Comparison of ENCODE assay signal across 10 mouse cellular contexts in genomic region chr5:107793927-107794326, GRCm38 (mm10). TPM values are rescaled to one million over a fixed set of nuclear protein-coding genes. Genes with fewer than 3 reads are reported as not detected.
A peak's percentile ranks its signal among the peaks of the same experiment; 100 is the strongest.
DNase-seq lines count a peak whose midpoint lies in the region; ATAC-seq and TF ChIP-seq lines count a peak whose summit lies in the region.
"Had no signal": no experiment of that assay in that cellular context is flagged by ENCODE, and none has a peak within 500 bp of the region (broad histone marks: within the 10 kb centered on the region; RNA-seq: fewer than 3 reads in every experiment).

No protein-coding gene starts in this region.

- peaks cover 17% of the 10 kb centered on the region; the same call in 1 of the 2 replicates for H3K36me3 ChIP-seq in forebrain, postnatal 0 days (ENCODE audit: insufficient read depth)
- H3K36me3 ChIP-seq in forebrain, embryonic 12.5 days (replicated peaks) = peaks cover 15% of the 10 kb centered on the region
- peaks cover 22% of the 10 kb centered on the region for H3K36me3 ChIP-seq in lung, embryonic 14.5 days (ENCODE audit: insufficient read depth)

- H3K4me1 ChIP-seq in forebrain, postnatal 0 days (ENCODE audit: insufficient read depth) = no peaks in the 10 kb centered on the region
- H3K4me1 ChIP-seq in forebrain, embryonic 12.5 days = no peaks in the 10 kb centered on the region
- 0 out of 2 replicates have a peak, but pooled peaks cover 2% of the 10 kb centered on the region for H3K4me1 ChIP-seq in lung, embryonic 14.5 days (ENCODE audit: insufficient read depth)

- no peak overlapping the region for H3K4me3 ChIP-seq in forebrain, postnatal 0 days (ENCODE audit: low read depth, low read length)
- H3K4me3 ChIP-seq in forebrain, embryonic 12.5 days (replicated peaks) = no peak overlapping the region
- no peak overlapping the region for H3K4me3 ChIP-seq in lung, embryonic 14.5 days (ENCODE audit: low read depth, low read length)
- H3K4me3 ChIP-seq: liver, embryonic 15.5 days had no signal

- DNase-seq in forebrain, postnatal 0 days = no peak
- peak; percentile 62 for DNase-seq in lung, embryonic 14.5 days
- no peak for DNase-seq in lung, postnatal 4 days
- peak; percentile 10 for DNase-seq in brain, adult 2 months (ENCODE audit: low read depth, low spot score)
- DNase-seq in retina, embryonic 14.5 days (ENCODE audit: low spot score) = peak; percentile 52
- DNase-seq in layer of hippocampus, postnatal 14 days (ENCODE audit: low spot score in 2 of 2) = no peak

- WGBS in forebrain, postnatal 0 days = 30% methylated on average over 2 of the region's 2 CpGs
- 33% methylated on average over 2 of the region's 2 CpGs for WGBS in forebrain, embryonic 12.5 days
- 17% methylated on average over 2 of the region's 2 CpGs for WGBS in lung, embryonic 14.5 days

- H3K27ac ChIP-seq in forebrain, postnatal 0 days (ENCODE audit: low read depth, low read length) = no peak overlapping the region
- H3K27ac ChIP-seq in forebrain, embryonic 12.5 days = no peak overlapping the region
- no peak overlapping the region for H3K27ac ChIP-seq in lung, embryonic 14.5 days (ENCODE audit: low read depth)
- H3K27ac ChIP-seq: liver, embryonic 15.5 days had no signal

- H3K27me3 ChIP-seq in forebrain, postnatal 0 days (ENCODE audit: insufficient read depth, low read length) = no peaks in the 10 kb centered on the region
- H3K27me3 ChIP-seq in forebrain, embryonic 12.5 days = no peaks in the 10 kb centered on the region
- no peaks in the 10 kb centered on the region for H3K27me3 ChIP-seq in lung, embryonic 14.5 days (ENCODE audit: insufficient read depth, low read length)
- H3K27me3 ChIP-seq: liver, embryonic 15.5 days had no signal

- no peak for ATAC-seq in forebrain, postnatal 0 days
- no peak for ATAC-seq in forebrain, embryonic 12.5 days (ENCODE audit: low FRiP score)
- ATAC-seq in lung, embryonic 14.5 days (ENCODE audit: insufficient read depth) = no peak; the same call in 1 of the 2 replicates
- no peak for ATAC-seq in erythroid progenitor cell, adult 5-6 weeks (replicated peaks; ENCODE audit: low FRiP score, poor library complexity, severe bottlenecking)

- no peak overlapping the region for H3K9ac ChIP-seq in forebrain, postnatal 0 days
- H3K9ac ChIP-seq in forebrain, embryonic 12.5 days = no peak overlapping the region
- no peak overlapping the region for H3K9ac ChIP-seq in lung, embryonic 14.5 days
- H3K9ac ChIP-seq: liver, embryonic 15.5 days had no signal

- peak; percentile 27 for TF ChIP-seq CTCF in forebrain, postnatal 0 days (IDR thresholded peaks at IDR 0.05; ENCODE audit: low read depth)
- peak; percentile 55 for TF ChIP-seq CTCF in lung, embryonic 14.5 days (IDR thresholded peaks at IDR 0.05; ENCODE audit: low read depth)

- H3K9me3 ChIP-seq in forebrain, postnatal 0 days (ENCODE audit: low read length) = no peaks in the 10 kb centered on the region
- no peaks in the 10 kb centered on the region for H3K9me3 ChIP-seq in forebrain, embryonic 12.5 days
- H3K9me3 ChIP-seq in lung, embryonic 14.5 days (ENCODE audit: low read depth, low read length) = no peaks in the 10 kb centered on the region
- H3K9me3 ChIP-seq: liver, embryonic 15.5 days had no signal

- no peak overlapping the region for H3K4me2 ChIP-seq in forebrain, postnatal 0 days (ENCODE audit: low read depth)
- no peak overlapping the region for H3K4me2 ChIP-seq in forebrain, embryonic 12.5 days
- no peak overlapping the region for H3K4me2 ChIP-seq in lung, embryonic 14.5 days
- H3K4me2 ChIP-seq: liver, embryonic 15.5 days had no signal

RNA-seq across cellular contexts. Expression of gene Ube2d2b, which starts 36.0 kb away (rescaled TPM):
- total RNA-seq in forebrain, postnatal 0 days (2014; rRNA removed) = not detected in 2 replicates
- not detected in 2 replicates for polyA plus RNA-seq in forebrain, postnatal 0 days (2015; fragmentation: Nextera tagmentation; extraction: Ambion mirVana)
- polyA plus RNA-seq in forebrain, embryonic 12.5 days (2016; fragmentation: Nextera tagmentation; extraction: Ambion mirVana) = 0.23 and 0.26 TPM in 2 replicates
- polyA plus RNA-seq in lung, embryonic 14.5 days (2014; fragmentation: Nextera tagmentation; extraction: Ambion mirVana) = 0.11 and 0.50 TPM in 2 replicates
- not detected in 2 replicates for total RNA-seq in erythroid progenitor cell, adult 5-6 weeks (2015; ENCODE audit: low replicate concordance)
- 1.0 TPM in 1 of 2 replicates, not detected in the other for total RNA-seq in erythroid progenitor cell, adult 5-6 weeks (2017; ENCODE audit: low replicate concordance)
- total RNA-seq in layer of hippocampus, postnatal 14 days (2021) = not detected
- polyA plus RNA-seq: spleen, adult 2 months had no signal

Comparison
In these comparisons a context has a peak if more than half of its experiments do, and no peak if none do; other contexts are left out.
1. DNase-seq: peak in lung, embryonic 14.5 days (single experiment), brain, adult 2 months (single experiment) and retina, embryonic 14.5 days (single experiment); none in forebrain, postnatal 0 days (single experiment), lung, postnatal 4 days (0 of 2) and layer of hippocampus, postnatal 14 days (0 of 2).